Mouse (Mus musculus) colon, adult 2 months (tissue): Measurements from ENCODE around the gene Rpl14. TPM values are rescaled to one million over a fixed set of nuclear protein-coding genes. Genes with fewer than 3 reads are reported as not detected.

Experiments
- polyA plus RNA-seq: library from polyadenylated mRNA; depleted of rRNA; stranded (reverse); fragments of >200 nt; gene quantifications from 2 replicates; pipeline ENCODE4 v1.2.3, GENCODE M21; 2012; rRNA removed

Rpl14 gene
- 384 and 462 TPM in 2 replicates for polyA plus RNA-seq

DNA sequence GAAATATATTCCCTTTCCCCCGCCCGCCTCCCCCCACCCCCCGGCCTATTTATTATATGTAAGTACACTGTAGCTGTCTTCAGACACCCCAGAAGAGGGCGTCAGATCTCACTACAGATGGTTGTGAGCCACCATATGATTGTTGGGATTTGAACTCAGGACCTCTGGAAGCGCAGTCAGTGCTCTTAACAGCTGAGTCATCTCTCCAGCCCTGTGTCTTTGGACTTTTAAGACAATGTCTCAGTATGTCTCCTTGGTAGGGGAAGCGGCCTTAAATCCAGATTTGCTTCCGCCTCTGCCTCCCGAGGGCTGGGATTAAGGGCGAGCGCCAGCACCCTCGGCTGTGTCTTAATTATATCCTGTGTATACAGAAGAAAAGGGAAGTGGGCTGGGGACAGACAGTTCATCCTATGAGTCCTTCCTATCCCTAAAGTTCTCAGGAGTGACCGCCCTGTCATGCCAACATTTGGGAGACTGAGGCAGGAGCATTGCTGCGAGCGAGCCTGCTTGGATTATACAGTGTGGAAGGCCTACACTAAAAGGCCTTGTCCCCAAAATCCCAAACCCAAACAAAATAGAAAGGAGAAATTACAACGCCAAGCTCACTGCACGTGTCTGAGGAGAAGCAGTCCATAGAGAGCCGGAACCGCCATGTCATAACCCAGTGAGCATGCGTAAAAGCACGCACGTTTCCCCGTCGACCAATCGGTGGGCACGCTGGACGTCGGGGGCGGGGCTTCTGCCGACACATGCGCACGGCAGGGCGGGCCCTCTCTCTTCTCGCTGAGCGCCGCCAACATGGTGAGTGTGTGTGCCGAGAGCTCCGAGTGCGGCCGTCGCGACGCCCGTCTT is at the start of gene Rpl14:
Gene Rpl14 (plus strand): TSS at position 704 of the 852 bp plus-strand sequence.

DNA sequence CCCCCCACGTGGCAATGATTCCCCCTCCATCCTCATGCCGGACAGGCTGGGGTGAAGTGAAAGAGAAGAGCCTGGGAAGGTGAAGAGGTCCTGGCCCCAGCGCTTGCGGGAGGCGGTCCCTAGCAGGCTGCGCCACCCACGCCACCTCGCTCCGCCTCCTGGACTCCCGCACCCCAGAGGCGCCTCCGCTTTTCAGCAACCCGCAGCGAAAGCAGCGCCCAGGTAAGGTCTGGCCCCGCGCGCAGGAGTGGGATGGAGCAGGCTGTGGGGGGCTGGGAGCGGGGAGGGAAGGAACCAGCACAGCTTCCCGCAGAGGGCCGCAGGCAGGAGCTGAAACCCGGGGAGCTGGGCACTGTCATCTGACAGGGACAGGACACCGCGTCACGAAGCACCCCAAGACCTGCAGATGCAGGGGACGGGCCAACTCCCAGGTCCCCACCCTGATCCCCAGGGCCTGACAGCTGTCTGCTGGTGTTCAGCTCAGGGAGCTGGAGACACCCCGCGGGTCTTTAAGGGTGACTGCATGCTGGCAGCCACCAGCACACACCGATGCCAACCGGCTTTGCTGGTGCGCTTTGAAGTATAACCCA is 31.5 kb upstream of the Rpl14 start, which contains the start of gene Entpd3:
Gene Entpd3 (plus strand): TSS at position 157 of the 590 bp plus-strand sequence.

Other genes with a start within 250 kb of the Rpl14 start
- 28.4 and 40.0 TPM in 2 replicates for gene Eif1b, start 79.2 kb upstream of the Rpl14 start, polyA plus RNA-seq
- 3.2 and 3.3 TPM in 2 replicates for gene Entpd3, start 31.6 kb upstream of the Rpl14 start, polyA plus RNA-seq